Comparison of ENCODE assay signal across 7 mouse cellular contexts in genomic region chr17:88440285-88441000, GRCm38 (mm10). TPM values are rescaled to one million over a fixed set of nuclear protein-coding genes. Genes with fewer than 3 reads are reported as not detected.
DNase-seq lines count a peak whose midpoint lies in the region; ATAC-seq lines count a peak whose summit lies in the region.

Gene Foxn2, plus strand, starts transcription at chr17:88440711.

- H3K9ac ChIP-seq in intestine, embryonic 16.5 days (ENCODE audit: low read depth, low read length) = peak within 1 kb of the TSS; percentile 95
- H3K9ac ChIP-seq in midbrain, embryonic 11.5 days (ENCODE audit: low read length) = peak within 1 kb of the TSS; percentile 92

- peak; percentile 96 to 98 for DNase-seq in adrenal gland, adult 18-20 months (ENCODE audit: low spot score in 2 of 2)
- peak; percentile 97 for DNase-seq in embryo, embryonic 11 days
- DNase-seq in gastrocnemius, postnatal 36 days = peak; percentile 89 to 96
- peak; percentile 88 to 92 for DNase-seq in left cerebral cortex, postnatal 36 days (ENCODE audit: low spot score in 2 of 2)
- DNase-seq in midbrain, embryonic 11.5 days (ENCODE audit: low spot score, missing footprints) = peak; percentile 99
- DNase-seq in skeletal muscle tissue, adult 2 months (ENCODE audit: low read depth, low spot score) = peak; percentile 94

- peak within 1 kb of the TSS; percentile 96 for H3K4me3 ChIP-seq in intestine, embryonic 16.5 days (ENCODE audit: low read length)
- peak within 1 kb of the TSS; percentile 83 for H3K4me3 ChIP-seq in midbrain, embryonic 11.5 days (ENCODE audit: low read depth, low read length)

- H3K4me1 ChIP-seq in intestine, embryonic 16.5 days (ENCODE audit: control insufficient read depth, insufficient read depth, low read length) = peaks cover 7% of the 10 kb centered on the region
- peaks cover 3% of the 10 kb centered on the region; the same call in 1 of the 2 replicates for H3K4me1 ChIP-seq in midbrain, embryonic 11.5 days (ENCODE audit: control insufficient read depth, insufficient read depth, low read length)

- no peaks in the 10 kb centered on the region for H3K36me3 ChIP-seq in intestine, embryonic 16.5 days (ENCODE audit: control insufficient read depth, insufficient read depth, low read length)
- no peaks in the 10 kb centered on the region for H3K36me3 ChIP-seq in midbrain, embryonic 11.5 days (ENCODE audit: control insufficient read depth, insufficient read depth, low read length)

- H3K4me2 ChIP-seq in intestine, embryonic 16.5 days (ENCODE audit: low read depth, low read length) = peak within 1 kb of the TSS; percentile 70
- H3K4me2 ChIP-seq in midbrain, embryonic 11.5 days = peak within 1 kb of the TSS; percentile 81

- under 1% methylated on average over 76 of the region's 93 CpGs for WGBS in intestine, embryonic 16.5 days
- WGBS in midbrain, embryonic 11.5 days = 0% methylated on average over 49 of the region's 93 CpGs

- no peaks in the 10 kb centered on the region for H3K9me3 ChIP-seq in intestine, embryonic 16.5 days (ENCODE audit: control insufficient read depth, low read length)
- H3K9me3 ChIP-seq in midbrain, embryonic 11.5 days (ENCODE audit: control insufficient read depth, low read length) = no peaks in the 10 kb centered on the region

- intact Hi-C loops in gastrocnemius, postnatal 36 days (cut with DNase I) = loop anchor here (5.0 kb wide), 2 partner anchors 67 to 108 kb away; no protein-coding TSS in a partner anchor
- intact Hi-C loops in left cerebral cortex, postnatal 36 days (cut with DNase I) = loop anchor here (2.0 to 5.0 kb wide), 2 partner anchors 184 to 373 kb away; partner anchors contain the start of gene Fbxo11

- ATAC-seq in intestine, embryonic 16.5 days = peak; percentile 88
- peak; percentile 92 for ATAC-seq in midbrain, embryonic 11.5 days (ENCODE audit: low FRiP score)

- H3K27ac ChIP-seq in intestine, embryonic 16.5 days (ENCODE audit: low read length) = peak within 1 kb of the TSS; percentile 95
- peak within 1 kb of the TSS; percentile 86 for H3K27ac ChIP-seq in midbrain, embryonic 11.5 days (ENCODE audit: low read depth, low read length)

- H3K27me3 ChIP-seq in intestine, embryonic 16.5 days (replicated peaks; ENCODE audit: control insufficient read depth, insufficient read depth, low read length) = no peaks in the 10 kb centered on the region
- peaks cover 2% of the 10 kb centered on the region; the same call in 1 of the 2 replicates for H3K27me3 ChIP-seq in midbrain, embryonic 11.5 days (ENCODE audit: control insufficient read depth, insufficient read depth, low read length)

RNA-seq across cellular contexts. Expression of gene Foxn2, which starts in this region (rescaled TPM):
- total RNA-seq in adrenal gland, adult 18-20 months (2021) = 10 to 100 TPM; 19.0 to 20.9 TPM
- total RNA-seq in gastrocnemius, postnatal 36 days (2021) = 10 to 100 TPM in 1 of 2 experiments, 1 to 10 TPM in 1; 8.8 to 13.4 TPM
- polyA plus RNA-seq in intestine, embryonic 16.5 days (2015; fragmentation: Nextera tagmentation; extraction: Ambion mirVana) = 14.6 and 15.4 TPM in 2 replicates
- total RNA-seq in left cerebral cortex, postnatal 36 days (2021) = 10 to 100 TPM; 14.1 to 14.5 TPM
- 7.2 and 8.2 TPM in 2 replicates for polyA plus RNA-seq in midbrain, embryonic 11.5 days (2014; fragmentation: Nextera tagmentation; extraction: Ambion mirVana)

Comparison
In these comparisons a context has a peak if more than half of its experiments do, and no peak if none do; other contexts are left out.
1. Peak in every context shown above with its lines: DNase-seq, ATAC-seq, H3K4me3 ChIP-seq and H3K27ac ChIP-seq.